Mouse (Mus musculus) liver, embryonic 15.5 days (tissue): ENCODE measurements at regions not wholly inside any gene's neighbourhood (a gene's known extent, or its start where the extent isn't known, plus 50 kb on each side); places are given as distances from the start of the nearest gene placed in this dataset.
"Not testable (repeated sequence)": the region's sequence is repeated elsewhere in the genome, so short reads cannot be mapped to it uniquely, and the experiment has no call there.

ENCODE experiments used
- ATAC-seq: fragments of 200-750 bp; cut with Nextera tagmentation; 2 replicates; pipeline ENCODE4 v1.8.0; 2017; ENCODE audit warnings: moderate number of reproducible peaks, mild to moderate bottlenecking, moderate library complexity; ENCODE audit not compliant: insufficient read depth
- H3K27ac ChIP-seq: fragments of 300-500 bp; sonication (generic); replicated peaks from 2 replicates; pipeline ENCODE4 v1.5.1; 2015; ENCODE audit warnings: mild to moderate bottlenecking, inconsistent platforms
- H3K27me3 ChIP-seq: fragments of 300-500 bp; sonication (generic); 2 replicates; pipeline ENCODE4 v1.6.1; 2015; ENCODE audit warnings: mild to moderate bottlenecking, inconsistent platforms
- H3K36me3 ChIP-seq: fragments of 300-500 bp; sonication (generic); replicated peaks from 2 replicates; pipeline ENCODE4 v1.6.1; 2015; ENCODE audit warnings: moderate library complexity, mild to moderate bottlenecking, inconsistent platforms
- H3K4me1 ChIP-seq: fragments of 300-500 bp; sonication (generic); replicated peaks from 2 replicates; pipeline ENCODE4 v1.6.1; 2015; ENCODE audit warnings: inconsistent platforms
- H3K4me2 ChIP-seq: fragments of 300-500 bp; sonication (generic); 2 replicates; pipeline ENCODE4 v1.6.1; 2015; ENCODE audit warnings: moderate library complexity, mild to moderate bottlenecking, inconsistent platforms
- H3K4me3 ChIP-seq: fragments of 300-500 bp; sonication (generic); replicated peaks from 2 replicates; pipeline ENCODE4 v1.5.1; 2015; ENCODE audit warnings: mild to moderate bottlenecking, inconsistent platforms
- H3K9ac ChIP-seq: fragments of 300-500 bp; sonication (generic); 2 replicates; pipeline ENCODE4 v1.6.1; 2015; ENCODE audit warnings: moderate library complexity, mild to moderate bottlenecking, inconsistent platforms
- H3K9me3 ChIP-seq: fragments of 300-500 bp; sonication (generic); replicated peaks from 2 replicates; pipeline ENCODE4 v1.6.1; 2016; ENCODE audit warnings: inconsistent platforms
- WGBS: fragments of 180-500 bp; shearing (Covaris S2); methylation state at CpG from one replicate; pipeline ENCODE4 v1.1.7; 2015; ENCODE audit warnings: mixed read lengths; ENCODE audit not compliant: insufficient replicate concordance; 5-methylcytosine and 5-hydroxymethylcytosine counted together

GRCm38 (mm10) chr1:64413181-64413560 is 119.3 kb upstream of the Creb1 start:
- Histone ChIP-seq H3K9me3 (no peaks in the 10 kb centered on the region), H3K4me2 (no peak overlapping the region), H3K4me3 (no peak overlapping the region), H3K4me1 (no peaks in the 10 kb centered on the region), H3K27me3 (no peaks in the 10 kb centered on the region), H3K36me3 (no peaks in the 10 kb centered on the region), H3K9ac (no peak overlapping the region), H3K27ac (no peak overlapping the region)
- WGBS, result 58% methylated on average over 4 of the region's 4 CpGs
- ATAC-seq, result no peak

DNA sequence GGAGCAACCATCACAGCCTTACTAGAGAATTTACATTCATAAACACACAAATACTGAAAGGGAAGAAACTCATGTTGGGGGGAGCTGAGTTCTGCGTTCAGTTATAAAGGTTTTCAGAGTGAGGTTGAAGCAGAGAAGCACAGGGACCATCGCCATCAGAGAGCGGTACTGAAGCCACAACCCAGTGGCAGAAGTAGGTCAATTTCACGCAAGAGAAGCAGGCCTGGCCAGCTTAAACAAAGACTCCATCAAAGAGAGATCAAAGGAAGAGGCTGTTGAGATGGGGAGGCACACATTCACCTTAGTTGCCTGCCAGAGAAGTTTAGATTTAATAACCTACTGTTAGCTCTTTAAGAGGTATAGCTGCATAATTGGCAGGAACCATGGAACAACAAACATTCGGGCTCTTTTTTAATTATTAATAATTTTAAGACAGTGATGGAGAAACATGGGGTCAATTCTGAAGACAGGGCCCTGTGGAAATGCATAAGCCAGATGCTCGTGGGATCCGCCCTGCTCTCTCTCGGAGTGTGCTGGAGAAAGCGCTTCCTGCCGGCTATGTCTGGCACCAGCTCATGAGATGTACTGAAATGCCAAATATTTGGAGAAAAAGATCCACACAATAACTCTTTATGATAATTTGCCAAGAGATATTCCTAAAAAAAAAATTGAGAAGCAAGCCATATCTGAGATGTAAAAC is 119.8 kb upstream of the Creb1 start:
- no peaks in the 10 kb centered on the region for H3K27me3 ChIP-seq
- H3K27ac ChIP-seq, result no peak overlapping the region
- ATAC-seq, result no peak
- no peaks in the 10 kb centered on the region for H3K9me3 ChIP-seq
- H3K4me3 ChIP-seq, result no peak overlapping the region
- no peaks in the 10 kb centered on the region for H3K36me3 ChIP-seq
- no peak overlapping the region for H3K4me2 ChIP-seq
- H3K4me1 ChIP-seq, result no peaks in the 10 kb centered on the region
- 71% methylated on average over 10 of the region's 10 CpGs for WGBS
- no peak overlapping the region for H3K9ac ChIP-seq

GRCm38 (mm10) chr1:64411851-64412480 is 120.5 kb upstream of the Creb1 start:
- Histone ChIP-seq H3K4me2 (no peak overlapping the region), H3K36me3 (no peaks in the 10 kb centered on the region), H3K4me1 (no peaks in the 10 kb centered on the region), H3K4me3 (no peak overlapping the region), H3K9ac (no peak overlapping the region), H3K27me3 (no peaks in the 10 kb centered on the region), H3K9me3 (no peaks in the 10 kb centered on the region), H3K27ac (no peak overlapping the region)
- WGBS, result 69% methylated on average over 4 of the region's 4 CpGs
- no peak for ATAC-seq

DNA sequence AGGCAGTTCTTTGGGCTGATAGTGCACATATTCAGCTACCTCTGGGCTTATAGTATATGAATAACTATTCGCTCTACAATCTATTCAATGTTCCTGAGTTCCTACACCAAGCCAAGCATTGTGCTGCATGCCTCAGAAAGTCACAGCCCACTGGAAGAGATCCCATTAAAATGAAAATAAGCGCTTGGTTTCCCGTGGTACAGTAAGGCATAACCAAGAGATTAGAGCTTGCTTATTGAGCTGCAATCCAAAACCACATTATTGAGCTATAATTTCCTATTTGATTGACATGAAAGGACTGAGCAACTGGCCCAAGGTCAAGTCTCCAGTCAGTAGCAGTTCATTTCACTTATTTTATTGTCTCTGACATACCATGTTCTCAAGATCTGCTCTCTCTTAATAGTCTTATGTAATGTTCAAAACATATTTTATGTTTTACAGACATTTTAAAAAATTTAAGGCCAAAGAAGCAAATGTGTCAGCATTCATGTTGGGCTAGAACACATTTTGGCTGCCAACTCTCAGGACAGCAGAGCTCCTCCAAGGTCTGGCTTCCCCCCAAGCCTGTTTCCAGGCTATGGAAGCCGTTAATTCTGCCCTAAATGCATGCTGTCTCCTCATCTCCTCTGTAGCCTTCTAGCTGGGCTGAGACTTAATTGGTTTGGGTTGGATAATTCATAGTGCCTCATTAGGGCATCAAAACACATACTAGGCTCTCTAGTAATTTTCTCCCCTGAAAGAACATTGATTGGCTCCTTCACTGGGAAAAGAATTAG is 123.5 kb upstream of the Creb1 start:
- H3K27ac ChIP-seq, result no peak overlapping the region
- H3K36me3 ChIP-seq, result no peaks in the 10 kb centered on the region
- H3K9ac ChIP-seq, result no peak overlapping the region
- H3K4me2 ChIP-seq, result no peak overlapping the region
- 59% methylated on average over 4 of the region's 4 CpGs for WGBS
- no peak for ATAC-seq
- H3K9me3 ChIP-seq, result no peaks in the 10 kb centered on the region
- no peak overlapping the region for H3K4me3 ChIP-seq
- H3K4me1 ChIP-seq, result no peaks in the 10 kb centered on the region
- H3K27me3 ChIP-seq, result no peaks in the 10 kb centered on the region

- no peak for ATAC-seq
- 62% methylated on average over 8 of the region's 8 CpGs for WGBS
- H3K9me3 ChIP-seq, result no peaks in the 10 kb centered on the region
These were observed 140.9 kb upstream of the Creb1 start for GRCm38 (mm10) chr1:64391525-64391924.

GRCm38 (mm10) chr1:64381264-64381663 is 151.2 kb upstream of the Creb1 start:
- Histone ChIP-seq H3K4me2 (no peak overlapping the region), H3K36me3 (no peaks in the 10 kb centered on the region), H3K27ac (no peak overlapping the region), H3K4me3 (no peak overlapping the region), H3K9ac (no peak overlapping the region), H3K27me3 (no peaks in the 10 kb centered on the region), H3K4me1 (no peaks in the 10 kb centered on the region), H3K9me3 (no peaks in the 10 kb centered on the region)
- no peak for ATAC-seq
- WGBS, result 61% methylated on average over 6 of the region's 6 CpGs

More at GRCm38 (mm10) chr1:64391525-64391924, 140.9 kb upstream of the Creb1 start:
- Histone ChIP-seq H3K27ac (no peak overlapping the region), H3K4me3 (no peak overlapping the region), H3K4me2 (no peak overlapping the region), H3K27me3 (no peaks in the 10 kb centered on the region), H3K4me1 (no peaks in the 10 kb centered on the region), H3K36me3 (no peaks in the 10 kb centered on the region), H3K9ac (no peak overlapping the region)

- ATAC-seq, H3K4me3 ChIP-seq, H3K27me3 ChIP-seq, H3K4me1 ChIP-seq, H3K9ac ChIP-seq, H3K9me3 ChIP-seq, H3K36me3 ChIP-seq, H3K4me2 ChIP-seq, H3K27ac ChIP-seq: not testable (repeated sequence)
- 15% methylated on average over 1 of the region's 1 CpGs for WGBS
These were observed 156.0 kb upstream of the Creb1 start for GRCm38 (mm10) chr1:64376426-64376825.

GRCm38 (mm10) chr1:64374286-64375071 is 158.0 kb upstream of the Creb1 start:
- WGBS, result 53% methylated on average over 13 of the region's 13 CpGs
- H3K4me1 ChIP-seq, result no peaks in the 10 kb centered on the region
- no peaks in the 10 kb centered on the region for H3K27me3 ChIP-seq
- H3K9me3 ChIP-seq, result no peaks in the 10 kb centered on the region
- H3K4me3 ChIP-seq, result no peak overlapping the region
- ATAC-seq, result peak; percentile 31
- no peak overlapping the region for H3K9ac ChIP-seq
- no peaks in the 10 kb centered on the region for H3K36me3 ChIP-seq
- no peak overlapping the region for H3K27ac ChIP-seq
- H3K4me2 ChIP-seq, result no peak overlapping the region

DNA sequence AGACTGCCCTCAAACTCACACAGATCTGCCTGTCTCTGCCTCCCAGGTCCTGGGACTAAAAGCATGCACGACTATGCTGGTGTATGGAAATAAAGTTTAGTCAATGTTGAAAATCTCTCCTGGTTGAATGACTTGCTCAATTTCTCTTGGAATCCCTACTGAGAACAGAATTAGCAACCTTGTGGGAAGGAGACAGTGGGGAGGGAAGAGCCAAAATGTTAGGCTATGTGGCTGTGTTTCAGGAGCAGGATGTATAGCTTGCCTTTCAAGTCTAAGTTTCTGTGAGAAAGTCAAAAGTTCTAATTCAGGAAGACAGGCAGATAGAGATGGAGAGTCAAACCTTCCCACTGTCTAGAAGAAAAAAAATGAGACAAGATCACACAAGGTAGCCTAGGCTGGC is 168.3 kb upstream of the Creb1 start:
- no peak overlapping the region for H3K9ac ChIP-seq
- whole genome bisulfite sequencing, result 41% methylated on average over 1 of the region's 1 CpGs
- ATAC-seq, result no peak
- no peaks in the 10 kb centered on the region for H3K27me3 ChIP-seq
- no peak overlapping the region for H3K27ac ChIP-seq
- no peak overlapping the region for H3K4me2 ChIP-seq
- H3K4me3 ChIP-seq, result no peak overlapping the region
- H3K9me3 ChIP-seq, result no peaks in the 10 kb centered on the region
- no peaks in the 10 kb centered on the region for H3K36me3 ChIP-seq
- no peaks in the 10 kb centered on the region for H3K4me1 ChIP-seq

DNA sequence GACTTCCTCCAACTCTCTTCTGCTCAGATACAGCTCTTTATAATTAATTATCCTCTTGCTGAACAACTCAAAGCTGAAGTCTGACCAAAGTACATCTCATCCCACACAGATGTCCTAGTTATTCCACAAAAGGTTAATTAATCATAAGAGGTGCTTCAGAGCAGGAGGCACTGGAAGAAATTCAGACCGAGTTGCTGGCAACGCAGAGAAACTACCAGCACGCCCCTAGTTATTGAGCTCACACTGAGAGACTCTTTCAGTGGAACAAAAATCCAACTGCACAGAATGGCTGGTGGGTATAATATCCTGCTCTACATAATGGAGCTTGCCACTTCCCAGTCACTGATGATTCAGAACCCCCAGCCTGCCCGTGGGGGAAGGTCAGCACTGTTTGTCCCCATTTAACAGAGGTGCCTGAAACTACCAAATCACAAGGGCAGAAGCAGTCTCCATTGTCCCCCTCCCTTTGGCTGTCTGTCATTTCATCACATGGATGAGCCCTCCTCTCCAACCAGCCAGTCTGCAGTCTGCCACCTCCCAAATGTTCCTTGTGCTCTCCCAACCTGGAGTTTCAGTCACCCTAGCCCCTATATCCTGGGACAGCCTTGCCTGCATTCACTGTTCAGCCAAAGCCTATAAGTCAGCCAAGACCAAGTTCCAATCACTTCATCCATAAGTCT is 170.3 kb upstream of the Creb1 start:
- Histone ChIP-seq H3K9me3 (no peaks in the 10 kb centered on the region), H3K4me3 (no peak overlapping the region), H3K4me2 (no peak overlapping the region), H3K4me1 (no peaks in the 10 kb centered on the region), H3K36me3 (no peaks in the 10 kb centered on the region), H3K27ac (no peak overlapping the region), H3K9ac (no peak overlapping the region), H3K27me3 (no peaks in the 10 kb centered on the region)
- 65% methylated on average over 4 of the region's 4 CpGs for WGBS
- no peak for ATAC-seq
